Mouse (Mus musculus) limb, embryonic 14.5 days (tissue): ENCODE results near the gene Pold1. TPM values are rescaled to one million over a fixed set of nuclear protein-coding genes. Genes with fewer than 3 reads are reported as not detected.

Experiments used
- ATAC-seq: fragments of 200-750 bp; cut with Nextera tagmentation; 2 replicates; pipeline ENCODE4 v1.8.0; 2017; ENCODE audit warnings: low read depth, moderate number of reproducible peaks, moderate TSS enrichment; ENCODE audit not compliant: low FRiP score
- DNase-seq: peaks from one replicate; pipeline ENCODE4 v3.0.0-alpha.2; 2015; ENCODE audit warnings: low spot score
- H3K27ac ChIP-seq: fragments of 300-500 bp; sonication (generic); replicated peaks from 2 replicates; pipeline ENCODE4 v1.5.1; 2014; ENCODE audit warnings: low read depth, mild to moderate bottlenecking, low read length, moderate library complexity, mixed read lengths
- H3K27me3 ChIP-seq: fragments of 300-500 bp; sonication (generic); 2 replicates; pipeline ENCODE4 v1.6.1; 2014; ENCODE audit warnings: low read length, mixed read lengths; ENCODE audit not compliant: control insufficient read depth, insufficient read depth
- H3K36me3 ChIP-seq: fragments of 300-500 bp; sonication (generic); 2 replicates; pipeline ENCODE4 v1.6.1; 2014; ENCODE audit warnings: mild to moderate bottlenecking, low read length, moderate library complexity, mixed read lengths; ENCODE audit not compliant: control insufficient read depth, insufficient read depth
- H3K4me1 ChIP-seq: fragments of 300-500 bp; sonication (generic); 2 replicates; pipeline ENCODE4 v1.6.1; 2014; ENCODE audit warnings: antibody characterized with exemption, low read length, mixed read lengths; ENCODE audit not compliant: control insufficient read depth, insufficient read depth
- H3K4me2 ChIP-seq: fragments of 300-500 bp; sonication (generic); replicated peaks from 2 replicates; pipeline ENCODE4 v1.6.1; 2014; ENCODE audit warnings: low read depth, mild to moderate bottlenecking, low read length, moderate library complexity; ENCODE audit not compliant: severe bottlenecking
- H3K4me3 ChIP-seq: fragments of 300-500 bp; sonication (generic); replicated peaks from 2 replicates; pipeline ENCODE4 v1.5.1; 2014; ENCODE audit warnings: low read length
- H3K9ac ChIP-seq: fragments of 300-500 bp; sonication (generic); 2 replicates; pipeline ENCODE4 v1.6.1; 2014; ENCODE audit warnings: mild to moderate bottlenecking, low read depth, low read length, moderate library complexity; ENCODE audit not compliant: severe bottlenecking
- H3K9me3 ChIP-seq: fragments of 300-500 bp; sonication (generic); 2 replicates; pipeline ENCODE4 v1.6.1; 2016; ENCODE audit warnings: low read length; ENCODE audit not compliant: control insufficient read depth
- POLR2A ChIP-seq: fragments of 200-500 bp; IDR thresholded peaks from 2 replicates; pipeline ENCODE4 v1.8.0; 2012; ENCODE audit warnings: inconsistent platforms, mild to moderate bottlenecking, moderate library complexity, borderline replicate concordance; ENCODE audit not compliant: insufficient read depth, insufficient read length; ENCODE audit errors: extremely low read depth
- WGBS: fragments of 180-500 bp; shearing (Covaris S2); extraction: QIAGEN DNeasy Blood & Tissue Kit; methylation state at CpG from one replicate; pipeline ENCODE4 v1.1.7; 2014; 5-methylcytosine and 5-hydroxymethylcytosine counted together
- polyA plus RNA-seq, 2 experiments: library from polyadenylated mRNA; depleted of rRNA in 1 of 2; stranded (reverse) in 1 of 2; unstranded in 1 of 2; fragments of >200 nt; fragmentation: Nextera tagmentation in 1 of 2; extraction: Ambion mirVana in 1 of 2; gene quantifications; 2 replicates each; pipeline versions ENCODE4 v1.2.1 to v1.2.3; 2012 to 2014

Gene Pold1
- polyA plus RNA-seq, 2 experiments: 62.1 to 102 TPM

GRCm38 (mm10) chr7:44495992-44496770, 52.5 kb downstream of the Pold1 start, which contains the start of the genes Emc10 and Fam71e1:
Gene Emc10, minus strand, starts transcription at chr7:44496529.
Gene Fam71e1, plus strand, starts transcription at chr7:44496581.
- H3K27ac ChIP-seq: peak within 1 kb of the TSS; percentile 93
- H3K9ac ChIP-seq: peak within 1 kb of the TSS; percentile 87
- TF ChIP-seq POLR2A: peak; percentile 22; the same call in 1 of the 2 replicates
- peak; percentile 97 for DNase-seq
- H3K4me2 ChIP-seq: peak within 1 kb of the TSS; percentile 87
- H3K4me1 ChIP-seq: peaks cover 13% of the 10 kb centered on the region; the same call in 1 of the 2 replicates
- no peaks in the 10 kb centered on the region for H3K9me3 ChIP-seq
- no peaks in the 10 kb centered on the region for H3K27me3 ChIP-seq
- under 1% methylated on average over 58 of the region's 58 CpGs for WGBS
- peaks cover 29% of the 10 kb centered on the region for H3K36me3 ChIP-seq
- peak; percentile 93 for ATAC-seq
- peak within 1 kb of the TSS; percentile 73 for H3K4me3 ChIP-seq

DNA sequence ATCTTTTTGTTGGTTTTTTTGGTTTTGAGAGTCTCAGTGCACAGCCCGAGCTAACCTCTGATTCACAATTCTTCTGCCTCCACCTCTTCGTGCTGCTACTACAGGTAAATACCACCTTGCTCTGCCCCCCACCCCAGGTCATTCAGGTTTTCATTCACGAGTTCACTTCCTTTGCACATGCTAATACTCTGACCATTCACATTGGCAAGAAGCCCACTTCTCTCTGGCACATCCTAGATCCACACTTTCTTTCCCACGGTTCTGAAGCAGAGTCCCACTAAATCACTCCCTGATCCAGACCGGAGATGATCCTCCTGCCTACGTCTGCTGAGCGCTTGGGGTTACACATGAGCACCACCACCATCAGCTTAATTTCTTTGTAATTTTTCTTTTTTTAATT, 53.6 kb downstream of the Pold1 start:
- Histone ChIP-seq H3K36me3 (peaks cover 39% of the 10 kb centered on the region), H3K4me2 (peak overlapping the region; percentile 87; the same call in 1 of the 2 replicates), H3K9me3 (no peaks in the 10 kb centered on the region), H3K9ac (no peak overlapping the region), H3K27me3 (no peaks in the 10 kb centered on the region), H3K4me3 (0 out of 2 replicates have a peak overlapping the region, but pooled peaks have one; percentile 73), H3K4me1 (peaks cover 13% of the 10 kb centered on the region; the same call in 1 of the 2 replicates), H3K27ac (no peak overlapping the region)
- DNase-seq: no peak
- ATAC-seq: no peak
- 84% methylated on average over 7 of the region's 7 CpGs for WGBS
- no peak for TF ChIP-seq POLR2A

DNA sequence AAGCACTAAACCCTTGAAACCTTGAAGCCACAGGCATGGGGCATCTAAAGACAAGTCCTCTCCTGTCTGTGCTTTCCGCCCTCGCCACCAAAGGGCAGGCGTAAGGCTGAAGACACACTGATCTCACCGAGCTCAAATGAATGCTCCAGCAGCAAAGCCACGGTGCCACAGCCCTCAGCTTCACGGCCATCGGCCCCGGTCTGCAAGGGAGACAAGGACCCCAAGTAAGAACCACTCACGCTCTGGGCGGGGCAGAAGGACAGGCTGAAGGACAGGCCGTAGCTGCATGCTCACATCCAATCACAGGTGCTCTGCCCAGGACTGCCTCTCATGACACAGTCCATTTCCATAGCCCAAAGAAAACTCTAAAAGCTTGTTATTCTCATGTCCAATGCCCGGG, 54.0 kb downstream of the Pold1 start:
- ATAC-seq (no peak), DNase-seq (no peak)
- Histone ChIP-seq H3K27me3 (no peaks in the 10 kb centered on the region), H3K36me3 (peaks cover 43% of the 10 kb centered on the region), H3K9me3 (no peaks in the 10 kb centered on the region), H3K9ac (no peak overlapping the region), H3K4me2 (0 out of 2 replicates have a peak overlapping the region, but pooled peaks have one; percentile 87), H3K27ac (no peak overlapping the region), H3K4me3 (no peak overlapping the region), H3K4me1 (peaks cover 13% of the 10 kb centered on the region; the same call in 1 of the 2 replicates)
- no peak for TF ChIP-seq POLR2A
- WGBS: 96% methylated on average over 12 of the region's 12 CpGs

DNA sequence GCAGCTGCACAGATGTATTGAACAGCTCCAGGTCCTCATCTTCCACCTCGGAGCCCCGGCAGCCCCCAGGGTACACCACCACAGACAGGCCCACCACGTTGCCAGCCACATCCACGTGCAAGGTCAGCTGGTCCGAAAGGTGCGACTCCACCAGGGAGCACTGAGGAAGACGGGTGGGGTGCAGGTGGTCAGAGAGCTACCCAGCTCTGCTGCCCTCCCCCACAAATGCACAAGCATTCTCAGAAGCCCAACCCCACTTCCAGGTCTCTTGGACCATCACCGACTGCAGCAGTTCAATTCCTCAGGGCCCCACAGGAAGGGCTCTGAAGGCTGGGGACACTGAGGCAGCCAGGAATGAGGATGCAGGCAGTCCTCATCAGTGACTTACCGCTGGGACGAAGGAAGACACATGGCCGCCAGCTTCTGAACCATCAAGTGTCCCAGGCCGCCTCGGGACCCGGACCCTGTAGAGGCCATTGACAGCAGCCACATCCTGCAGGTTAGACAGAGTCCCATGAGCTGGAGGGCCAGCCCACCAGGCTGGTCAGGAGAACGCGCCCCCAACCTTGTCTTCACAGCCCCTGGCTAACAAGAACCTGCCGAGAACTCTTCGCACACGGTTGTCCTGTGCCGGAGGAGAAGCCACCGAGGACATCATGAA, 56.4 kb downstream of the Pold1 start:
- Histone ChIP-seq H3K9me3 (no peaks in the 10 kb centered on the region), H3K4me3 (no peak overlapping the region), H3K4me1 (peaks cover 11% of the 10 kb centered on the region; the same call in 1 of the 2 replicates), H3K36me3 (peaks cover 59% of the 10 kb centered on the region), H3K27me3 (no peaks in the 10 kb centered on the region), H3K9ac (no peak overlapping the region), H3K27ac (no peak overlapping the region), H3K4me2 (no peak overlapping the region)
- WGBS: 92% methylated on average over 21 of the region's 21 CpGs
- ATAC-seq (no peak), DNase-seq (no peak)
- no peak for TF ChIP-seq POLR2A

DNA sequence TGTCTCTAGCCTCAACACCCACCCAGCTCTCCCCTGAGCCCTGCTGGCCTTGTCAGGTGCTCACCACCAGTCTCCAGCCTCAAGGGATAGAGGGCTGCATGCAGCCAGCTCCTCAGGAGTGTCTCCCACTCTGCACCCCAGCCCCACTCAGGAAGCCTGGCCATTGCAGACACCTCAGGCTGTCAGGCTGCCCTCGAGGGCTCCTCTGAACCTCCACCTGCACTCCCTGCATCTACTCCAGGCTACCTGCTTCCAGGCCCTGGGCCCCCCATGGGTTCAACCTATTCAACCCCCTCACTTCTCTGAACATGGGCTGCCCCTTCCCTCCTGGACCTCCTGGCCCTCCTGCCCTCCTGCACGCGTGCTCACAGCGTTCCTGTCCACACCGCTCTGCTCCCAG, 57.3 kb downstream of the Pold1 start:
- ATAC-seq (no peak), DNase-seq (no peak)

More for the DNA sequence above, 57.3 kb downstream of the Pold1 start:
- no peak overlapping the region for H3K4me2 ChIP-seq
- H3K27me3 ChIP-seq: no peaks in the 10 kb centered on the region
- H3K36me3 ChIP-seq: peaks cover 59% of the 10 kb centered on the region
- no peaks in the 10 kb centered on the region for H3K9me3 ChIP-seq
- H3K4me1 ChIP-seq: peaks cover 6% of the 10 kb centered on the region; the same call in 1 of the 2 replicates
- no peak overlapping the region for H3K4me3 ChIP-seq
- H3K27ac ChIP-seq: no peak overlapping the region
- 98% methylated on average over 5 of the region's 5 CpGs for whole genome bisulfite sequencing
- no peak overlapping the region for H3K9ac ChIP-seq
- TF ChIP-seq POLR2A: no peak
